Mouse (Mus musculus): ENCODE results near the gene Rab22a. TPM values are rescaled to one million over a fixed set of nuclear protein-coding genes. Genes with fewer than 3 reads are reported as not detected.
"Not testable (repeated sequence)": the region's sequence is repeated elsewhere in the genome, so short reads cannot be mapped to it uniquely, and the experiment has no call there.

Rab22a gene
- 10 to 100 TPM; 25.5 to 27.8 TPM for total RNA-seq (2021)

DNA sequence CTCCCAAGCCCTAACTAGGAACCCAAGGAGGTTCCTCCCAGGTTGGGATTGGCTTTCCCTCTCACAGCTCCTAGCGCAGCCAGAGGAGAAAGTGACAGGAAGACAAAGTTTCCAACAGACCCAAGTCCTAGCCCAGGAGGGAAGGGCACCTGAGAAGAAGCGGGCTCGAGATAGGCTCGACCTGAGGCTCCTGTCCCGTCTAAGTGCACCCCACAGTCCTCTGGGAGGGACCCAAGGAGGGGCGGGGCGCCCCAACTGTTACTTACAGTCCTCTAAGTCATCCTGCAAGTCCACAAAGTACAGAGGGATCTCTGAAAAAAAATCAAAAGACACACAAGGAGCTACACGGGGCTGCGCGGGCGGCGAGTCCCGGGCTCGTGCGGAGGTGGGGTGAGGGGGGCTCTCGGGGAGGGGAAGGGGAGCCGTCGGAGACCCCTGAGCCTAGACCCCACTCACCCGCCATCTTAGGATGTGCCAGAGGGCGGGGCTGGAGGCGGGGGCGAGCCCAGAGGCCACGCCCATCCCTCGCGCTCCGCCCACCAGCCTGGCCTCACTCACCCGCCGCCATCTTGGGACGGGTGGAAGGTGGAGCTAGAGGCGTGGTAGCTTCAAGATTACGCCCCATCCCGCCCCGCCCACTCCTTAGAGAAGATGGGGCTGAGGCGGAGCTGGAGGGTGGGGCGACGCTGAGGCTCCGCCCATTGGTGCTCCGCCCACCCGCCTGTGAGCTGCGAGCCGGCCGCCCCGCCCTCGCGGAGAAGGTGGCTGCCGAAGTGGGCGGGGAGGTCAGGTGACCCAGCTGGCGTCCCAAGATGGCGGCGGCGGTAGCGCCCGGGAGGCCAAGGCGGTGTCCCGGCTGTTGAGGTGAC is at the start of gene Rab22a:
Gene Rab22a, plus strand, starts transcription at position 704 of the 869 bp plus-strand sequence.
- DNase-seq = peak; percentile 99
- intact Hi-C loops (cut with DNase I) = no loop called here

DNA sequence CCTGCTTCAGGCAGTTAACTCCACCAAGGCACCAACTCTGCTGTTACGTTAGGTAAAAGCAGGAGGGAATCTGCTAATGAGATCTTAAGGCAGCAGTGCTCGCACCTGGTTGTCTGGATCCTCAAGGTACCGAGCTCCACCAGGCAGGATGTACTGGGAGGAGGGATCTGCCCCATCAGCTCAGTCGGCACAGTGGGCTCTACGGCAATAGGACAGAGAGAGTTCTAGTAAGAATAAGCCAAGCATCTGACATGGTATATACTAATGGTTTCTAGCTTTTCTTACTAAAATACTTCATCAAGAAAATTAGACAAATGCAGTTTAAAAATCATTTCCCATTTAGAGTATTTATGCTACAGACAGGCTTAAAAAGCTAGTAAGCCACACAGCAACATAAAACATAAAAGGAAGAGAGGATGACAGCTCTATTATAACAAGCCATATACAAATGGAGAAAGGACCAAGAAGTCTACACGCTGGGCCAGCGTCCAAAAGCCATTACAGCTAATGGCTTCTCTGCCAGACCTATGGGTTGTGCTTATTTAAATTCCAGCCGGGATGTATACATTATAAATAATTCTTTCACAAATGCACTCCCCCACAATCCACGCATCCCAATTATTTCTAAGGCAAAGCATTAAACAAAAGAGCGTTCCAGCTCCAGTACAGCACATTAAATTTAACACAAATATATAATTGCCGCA is 44.0 kb upstream of the Rab22a start:
- DNase-seq = no peak
- intact Hi-C loops (cut with DNase I) = no loop called here

DNA sequence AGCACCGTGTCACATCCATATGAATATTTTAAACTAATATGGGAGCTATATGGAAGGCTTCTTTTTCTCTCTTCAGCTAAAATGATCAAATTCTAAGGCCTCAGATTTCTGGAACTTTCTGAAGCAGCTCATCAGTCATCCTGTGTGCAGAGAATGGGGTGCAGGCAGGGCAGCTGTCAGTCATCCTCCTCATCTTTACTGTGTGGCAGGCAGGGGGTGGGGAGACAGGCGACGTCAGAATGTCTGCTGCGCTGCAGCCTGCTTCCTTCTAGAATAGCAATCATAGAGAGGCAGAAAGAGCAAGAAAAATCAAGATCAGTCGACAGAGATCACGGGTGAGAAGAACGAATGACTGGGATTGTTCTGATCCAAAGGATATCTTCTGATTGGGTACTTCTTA is 43.4 kb upstream of the Rab22a start:
- intact Hi-C loops (cut with DNase I) = no loop called here
- no peak for DNase-seq

DNA sequence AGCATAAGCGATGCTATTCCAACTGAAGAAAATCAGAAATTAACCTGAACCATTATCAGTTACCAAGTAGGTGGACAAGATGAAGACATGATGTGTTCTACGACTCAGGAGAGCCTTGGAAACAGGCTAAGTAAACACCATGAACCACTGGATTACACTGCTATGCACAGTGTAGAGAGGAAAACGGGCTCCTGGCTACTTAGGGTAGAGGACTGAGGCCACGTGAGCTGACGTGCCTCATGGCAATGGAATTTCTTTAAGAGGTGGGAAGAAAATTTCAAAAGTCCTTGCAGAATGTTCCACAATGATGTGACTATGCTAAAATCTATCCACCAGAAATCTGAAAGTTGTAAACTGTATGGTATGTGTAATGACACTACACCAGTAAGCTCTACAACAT is 40.4 kb upstream of the Rab22a start:
- intact Hi-C loops (cut with DNase I) = no loop called here
- no peak for DNase-seq

DNA sequence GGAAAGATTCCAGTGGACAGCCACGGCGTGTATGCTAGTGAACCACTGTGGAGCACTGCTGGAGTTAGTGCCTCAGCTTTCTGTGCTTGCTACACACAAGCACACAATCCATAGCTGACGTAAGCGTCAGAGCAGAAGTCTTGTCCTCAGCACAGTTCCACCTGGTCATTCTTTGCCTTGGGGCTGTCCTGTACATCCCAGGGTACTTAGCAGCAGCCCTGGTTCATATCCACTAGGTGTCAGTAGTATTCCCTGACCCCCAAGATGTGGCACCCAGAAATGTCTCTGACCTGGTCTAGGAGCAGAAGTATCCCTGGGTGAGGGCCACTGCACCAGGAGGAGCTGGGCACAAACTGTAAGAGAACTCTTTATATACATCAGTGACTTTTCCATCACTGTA is 38.9 kb upstream of the Rab22a start:
- no peak for DNase-seq
- intact Hi-C loops (cut with DNase I) = no loop called here

DNA sequence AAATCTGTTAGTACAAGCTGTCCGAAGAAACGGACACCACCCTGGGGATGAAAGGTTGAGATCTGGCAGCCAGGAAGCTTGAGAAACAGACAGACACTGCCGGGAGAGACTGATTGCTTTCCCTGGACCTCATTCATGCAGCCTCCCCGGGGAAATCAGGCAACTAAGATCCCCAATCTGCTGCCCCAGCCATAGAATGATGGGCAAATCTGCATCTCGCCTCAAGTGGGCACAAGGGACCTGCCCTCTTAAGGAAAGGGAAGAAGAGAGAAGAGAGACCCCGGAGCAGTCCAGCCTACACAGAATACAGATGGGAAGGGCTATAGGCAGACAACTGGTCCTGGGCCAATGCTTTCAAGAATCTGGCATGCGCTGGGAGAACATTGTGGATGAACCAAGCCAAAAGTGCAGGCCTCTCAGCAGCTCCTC is 37.4 kb upstream of the Rab22a start:
- intact Hi-C loops (cut with DNase I) = no loop called here

DNA sequence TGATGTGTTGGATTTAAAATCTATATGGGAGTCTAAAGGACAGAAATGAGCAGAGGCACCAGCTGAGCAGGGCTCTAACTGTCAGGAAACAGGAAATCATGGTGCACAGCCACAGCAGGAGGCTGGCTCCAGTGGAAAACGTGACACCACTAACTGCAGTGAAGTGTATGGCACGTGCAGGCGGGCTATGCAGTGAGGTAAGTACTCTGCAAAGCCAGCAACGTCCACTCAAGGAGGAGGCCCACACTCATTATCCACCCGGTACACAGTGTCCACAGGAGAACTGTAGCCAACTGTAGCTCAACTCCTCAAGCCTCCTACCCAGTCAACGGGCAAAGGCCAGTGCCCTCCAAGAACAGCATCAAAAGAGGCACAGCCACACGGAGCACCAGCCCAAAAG is 34.9 kb upstream of the Rab22a start:
- no peak for DNase-seq
- intact Hi-C loops (cut with DNase I) = no loop called here

More for the DNA sequence above, 37.4 kb upstream of the Rab22a start:
- peak; percentile 82 for DNase-seq

DNA sequence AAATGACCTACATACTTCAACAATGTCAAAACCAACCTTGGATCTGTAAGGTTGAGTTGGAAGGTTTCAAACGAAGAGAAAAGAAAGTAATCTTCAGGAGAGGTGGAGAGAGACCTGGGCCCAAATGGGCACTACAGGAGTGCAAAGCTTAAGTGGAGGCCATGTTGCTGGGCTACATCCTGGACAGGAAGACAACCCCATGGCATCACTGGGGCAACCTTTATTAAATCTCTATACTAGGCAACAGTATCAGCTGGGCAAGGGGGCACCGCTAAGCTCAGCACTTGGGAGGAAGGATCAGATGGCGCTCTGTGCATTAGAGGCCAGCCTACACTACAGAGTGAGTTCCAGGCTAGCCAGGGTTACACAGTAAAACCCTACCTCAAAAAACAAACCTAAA is 33.8 kb upstream of the Rab22a start:
- intact Hi-C loops (cut with DNase I) = no loop called here
- no peak for DNase-seq

DNA sequence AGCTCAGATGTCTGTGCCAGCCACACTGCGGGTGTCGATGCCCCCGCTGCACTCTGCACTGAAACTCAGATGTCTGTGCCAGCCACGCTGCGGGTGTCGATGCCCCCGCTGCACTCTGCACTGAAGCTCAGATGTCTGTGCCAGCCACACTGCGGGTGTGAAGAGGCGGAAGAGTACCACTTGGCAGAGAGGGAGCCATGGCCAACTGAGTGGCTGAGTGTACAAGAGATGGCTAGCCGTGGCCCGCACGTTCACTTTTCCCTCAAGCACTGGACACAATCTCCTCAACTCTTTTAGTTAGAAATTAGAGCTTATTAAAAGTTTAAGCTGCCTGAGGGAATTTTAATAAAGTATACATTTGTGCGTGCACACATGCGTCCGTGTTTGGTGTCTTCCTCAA is 25.5 kb upstream of the Rab22a start:
- DNase-seq; intact Hi-C loops (cut with DNase I): not testable (repeated sequence)

DNA sequence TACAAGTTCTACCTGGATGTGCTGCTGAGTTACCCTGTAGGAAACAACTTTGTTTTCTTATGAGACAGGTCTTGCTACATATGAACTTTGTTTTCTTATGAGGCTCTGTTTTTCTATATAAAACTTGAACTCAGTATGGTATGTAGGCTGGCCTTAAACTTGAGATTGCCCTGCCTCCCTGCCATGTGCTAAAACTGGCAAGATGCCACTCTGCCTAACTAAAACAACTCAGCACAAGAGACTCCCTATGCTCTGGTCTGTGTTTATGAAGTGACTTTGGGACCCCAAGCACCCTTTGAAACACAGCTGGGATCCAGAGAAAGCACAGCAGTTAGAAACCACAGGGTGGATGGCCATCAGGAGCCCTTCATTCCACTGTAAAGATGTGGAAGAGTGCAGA is 18.2 kb upstream of the Rab22a start:
- intact Hi-C loops (cut with DNase I) = no loop called here
- DNase-seq = no peak

DNA sequence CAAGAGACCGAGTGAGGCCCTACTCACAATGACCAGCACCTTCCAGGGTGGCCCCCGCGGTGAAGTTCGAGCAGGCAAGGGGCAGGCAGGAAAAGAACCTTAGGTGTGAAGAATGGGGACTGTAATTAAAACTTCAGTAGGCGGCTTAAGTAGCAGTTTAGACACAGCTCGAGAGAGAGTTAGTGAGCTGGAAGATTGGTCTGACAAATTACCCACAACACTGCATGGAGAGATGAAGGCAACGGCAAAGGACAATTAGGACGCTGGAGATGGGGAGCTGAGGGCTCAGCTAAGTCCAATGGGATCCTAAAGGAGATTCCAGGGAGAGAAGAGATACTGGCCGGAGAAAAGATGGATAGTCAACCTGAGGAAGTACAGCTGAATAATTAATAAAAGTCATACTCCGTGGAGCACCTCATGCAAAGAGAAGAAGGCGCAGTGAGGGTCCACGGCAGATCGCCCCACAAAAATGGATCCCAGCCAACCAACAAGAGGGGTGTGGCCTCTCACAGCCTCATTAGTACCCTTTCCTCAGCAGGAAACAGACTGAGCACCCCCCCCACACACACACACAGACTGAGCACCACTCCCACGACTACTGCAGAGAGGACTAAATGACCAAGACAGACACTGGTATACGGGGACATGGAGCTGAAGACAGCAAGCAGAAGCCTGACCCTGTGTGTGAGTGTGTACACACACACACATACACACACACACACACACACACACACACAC is 17.1 kb upstream of the Rab22a start:
- intact Hi-C loops (cut with DNase I) = no loop called here
- DNase-seq = no peak

DNA sequence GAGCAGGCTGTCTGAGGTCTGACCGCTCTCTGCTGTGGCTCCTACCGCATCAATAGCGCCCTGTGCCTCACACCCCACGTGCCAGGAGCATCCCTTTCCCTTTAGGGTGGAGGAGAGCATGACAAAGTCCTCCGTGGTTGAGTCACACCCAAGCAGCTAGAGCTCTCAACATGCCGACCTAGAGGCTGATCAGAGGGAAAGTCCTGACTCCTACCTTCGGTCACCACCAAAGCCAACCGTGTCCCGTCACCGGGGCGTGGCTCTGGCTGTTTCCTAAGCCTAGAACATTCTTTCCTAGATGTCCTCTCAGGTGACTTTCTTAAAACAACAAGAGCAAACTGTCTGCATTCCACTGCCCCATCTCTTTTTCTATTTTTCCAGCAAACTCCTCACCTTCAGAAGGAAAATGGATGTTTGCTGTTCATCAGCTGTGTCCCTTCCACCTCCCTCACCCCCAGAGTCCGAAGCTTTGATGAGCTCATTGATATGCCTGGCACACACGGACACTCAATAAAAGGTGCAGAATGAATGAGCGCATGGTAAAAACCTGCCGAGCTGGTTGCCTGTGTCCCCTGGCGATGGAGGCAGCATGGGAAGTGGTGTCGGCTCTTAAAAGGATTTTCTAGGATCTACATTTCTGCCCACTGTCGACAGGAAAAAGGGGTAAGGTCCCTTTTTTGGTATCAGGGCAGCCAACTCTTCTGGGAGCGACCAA is 12.2 kb upstream of the Rab22a start:
- intact Hi-C loops (cut with DNase I) = no loop called here
- no peak for DNase-seq

DNA sequence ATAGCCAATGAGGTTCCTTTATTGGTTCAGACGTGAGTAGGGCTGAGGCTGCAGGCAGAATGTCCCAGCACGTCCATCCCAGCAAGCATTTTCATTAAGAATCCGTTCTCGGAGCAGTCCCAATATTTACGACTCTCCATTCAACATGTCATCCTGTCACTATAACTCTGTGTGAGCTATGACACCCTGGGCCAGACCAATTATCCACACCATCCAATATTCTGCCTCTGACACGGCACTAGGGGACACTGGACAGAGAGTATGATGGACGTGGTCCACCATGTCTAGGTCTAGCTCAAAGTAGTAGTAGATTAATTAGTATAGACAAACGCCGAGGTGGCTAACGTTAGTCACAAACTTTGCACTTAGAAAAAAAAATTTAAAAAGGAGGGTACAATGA is 9.8 kb upstream of the Rab22a start:
- no peak for DNase-seq
- intact Hi-C loops (cut with DNase I) = no loop called here

DNA sequence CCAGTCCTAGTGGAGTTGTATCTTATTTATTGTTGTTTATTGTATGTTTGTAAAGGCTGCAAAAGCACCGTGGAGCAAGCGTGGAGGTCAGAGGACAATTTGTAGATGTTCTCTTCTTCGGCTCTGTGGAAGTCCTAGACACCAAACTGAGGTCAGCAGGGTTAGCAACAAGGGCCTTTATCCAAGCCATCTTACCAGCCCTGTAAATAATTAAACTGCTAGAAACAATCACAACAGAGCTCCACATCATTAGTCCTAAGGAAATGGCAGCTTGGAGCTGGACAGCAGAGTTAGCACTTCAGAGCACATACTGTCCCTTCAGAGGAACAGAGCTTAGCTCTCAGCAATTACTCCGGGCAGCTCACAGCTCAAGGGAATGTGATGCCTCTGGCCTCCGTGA is 6.0 kb upstream of the Rab22a start:
- no peak for DNase-seq
- intact Hi-C loops (cut with DNase I) = no loop called here

DNA sequence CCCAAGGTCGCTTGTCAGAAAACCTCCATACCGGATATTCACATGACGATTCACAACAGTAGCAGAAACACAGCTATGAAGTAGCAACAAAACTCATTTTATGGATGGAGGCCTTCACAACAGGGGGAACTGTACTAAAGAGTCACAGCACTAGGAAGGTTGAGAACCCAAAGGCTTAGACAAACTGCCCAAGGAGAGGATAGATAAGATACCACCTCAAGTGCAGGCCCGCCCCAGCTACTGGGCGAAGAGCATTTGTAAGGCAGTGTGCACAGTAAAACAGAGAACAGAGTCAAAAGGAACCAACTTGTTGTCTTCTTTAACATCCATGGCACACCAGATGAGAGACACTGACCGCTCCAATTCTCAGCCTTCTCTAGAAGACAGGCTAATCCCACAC is 1.8 kb upstream of the Rab22a start:
- intact Hi-C loops (cut with DNase I) = no loop called here
- DNase-seq = no peak

DNA sequence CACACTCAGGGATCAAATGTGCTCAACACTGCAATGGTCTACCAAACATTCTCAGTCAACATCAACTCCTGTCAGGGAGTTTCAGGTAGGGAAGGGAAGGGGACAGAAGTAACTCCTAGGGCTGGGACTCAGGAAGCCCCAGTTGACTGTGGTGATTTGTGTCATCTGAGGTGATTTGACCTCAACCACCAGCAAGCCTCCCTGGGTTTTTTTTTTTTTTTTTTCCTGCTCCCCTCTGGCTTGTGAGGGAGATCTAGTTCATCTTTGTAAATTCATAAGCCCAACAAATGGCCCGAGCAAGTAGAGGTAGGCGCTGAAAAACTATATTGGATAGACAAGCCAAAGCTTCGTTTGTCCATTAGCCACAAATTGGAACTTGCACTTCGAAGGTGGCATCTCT is 1.0 kb upstream of the Rab22a start:
- intact Hi-C loops (cut with DNase I) = no loop called here
- DNase-seq = no peak

DNA sequence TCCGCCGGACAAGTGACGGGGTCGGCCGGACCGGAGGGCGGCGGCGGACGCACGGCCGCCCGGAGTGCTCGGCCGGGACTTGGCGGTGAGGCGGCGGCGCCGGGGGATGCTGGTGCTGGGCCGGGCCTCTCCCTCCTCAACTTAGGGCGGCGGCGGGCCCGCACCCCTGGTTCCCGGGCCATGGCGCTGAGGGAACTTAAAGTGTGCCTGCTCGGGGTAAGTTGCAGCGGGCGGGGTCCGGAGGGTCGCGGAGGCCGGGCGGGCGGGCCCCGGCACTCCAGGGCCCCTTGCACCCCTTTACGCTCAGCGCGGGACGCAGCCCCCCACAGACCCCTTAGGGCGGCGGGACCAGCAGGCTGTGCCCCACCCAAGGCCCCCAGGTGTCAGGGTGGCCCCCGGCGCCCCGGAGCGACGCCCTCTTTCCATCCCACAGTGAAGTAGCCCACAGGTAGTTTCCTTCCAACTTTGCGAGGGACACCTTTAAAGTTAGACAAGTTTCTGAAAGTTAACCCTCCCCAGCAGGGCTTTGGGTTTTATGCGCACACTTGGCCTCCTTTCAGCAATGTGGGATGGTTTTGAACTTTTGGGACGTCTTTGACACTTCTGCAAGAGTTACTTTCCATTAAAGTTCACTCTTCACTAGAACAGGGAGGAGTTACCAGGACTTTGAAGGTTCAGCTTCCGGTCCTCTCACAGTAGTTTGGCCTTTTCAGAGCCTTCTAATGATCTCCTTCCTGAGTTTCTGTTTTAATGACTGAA is 545 bp downstream of the Rab22a start:
- intact Hi-C loops (cut with DNase I) = no loop called here
- peak; percentile 31 for DNase-seq

DNA sequence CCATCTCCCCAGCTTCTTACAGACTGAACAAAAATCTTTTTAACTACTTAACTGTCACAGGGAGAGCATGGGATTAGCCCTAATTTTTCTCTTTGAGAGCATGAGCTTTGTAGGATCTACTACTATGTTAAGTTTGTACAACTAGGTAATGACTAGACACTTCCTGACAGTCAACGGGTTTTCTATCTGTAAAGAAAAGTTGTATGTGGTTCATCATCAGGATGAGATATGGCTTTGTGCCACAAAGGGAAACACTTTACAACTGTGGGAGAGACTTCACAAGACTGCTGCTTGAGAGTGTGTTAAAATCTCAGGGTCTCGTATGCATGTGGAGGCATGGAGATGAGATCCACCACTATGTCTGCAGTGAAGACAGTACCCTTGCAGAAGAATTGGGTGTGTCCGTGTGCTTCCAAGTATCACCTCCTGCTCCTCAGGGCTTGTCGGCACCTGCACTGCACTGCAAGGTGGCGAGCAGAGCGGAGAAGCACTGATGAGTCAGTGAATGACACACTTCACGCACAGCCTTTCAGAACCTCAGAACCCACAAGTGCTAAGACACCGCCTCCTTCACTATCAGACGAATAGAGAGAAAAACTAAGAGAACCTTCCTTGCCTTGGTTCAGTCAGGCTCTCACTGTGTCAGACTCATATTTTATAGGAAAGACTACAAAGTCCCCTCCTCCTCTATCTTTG is 2.8 kb downstream of the Rab22a start:
- intact Hi-C loops (cut with DNase I) = no loop called here
- no peak for DNase-seq

DNA sequence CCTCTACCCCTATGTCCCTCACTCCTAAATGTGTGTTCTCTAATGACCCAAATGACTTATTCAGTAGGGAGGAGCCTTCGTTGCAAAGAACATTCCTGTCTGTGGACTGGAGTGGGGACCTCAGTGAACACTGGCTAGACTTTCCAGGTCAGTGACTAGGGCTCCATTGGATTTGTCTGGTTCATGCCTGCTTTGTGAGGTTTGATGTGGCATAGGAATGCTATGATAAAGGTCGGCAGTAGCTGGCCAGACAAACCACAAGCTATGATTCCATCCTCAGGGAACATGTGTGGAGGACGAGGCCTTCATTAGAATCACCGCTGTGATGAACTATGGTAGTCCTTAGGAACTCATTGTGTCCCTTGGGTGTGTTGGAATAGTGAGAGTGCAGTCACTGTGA is 5.2 kb downstream of the Rab22a start:
- DNase-seq = no peak
- intact Hi-C loops (cut with DNase I) = no loop called here

DNA sequence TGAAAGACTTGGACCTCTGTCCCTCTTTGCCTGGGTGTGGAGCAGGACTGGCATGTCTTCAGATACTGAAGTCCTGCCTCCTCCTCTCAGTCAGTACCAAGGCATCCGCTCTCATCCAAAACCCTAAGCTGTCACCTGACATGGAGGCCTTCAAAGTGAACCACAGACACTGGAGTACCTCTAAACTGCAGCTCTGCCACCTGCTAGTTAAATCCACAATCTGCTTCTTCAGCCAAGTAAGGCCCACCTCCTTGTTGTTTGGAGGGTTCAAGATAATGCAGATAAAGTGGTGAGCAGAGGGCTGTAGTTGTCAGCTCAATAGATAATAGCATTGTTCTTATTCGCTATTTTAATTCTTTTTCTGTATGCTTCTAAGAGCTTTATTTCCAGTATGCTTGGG is 5.7 kb downstream of the Rab22a start:
- intact Hi-C loops (cut with DNase I) = no loop called here
- no peak for DNase-seq
